Mouse (Mus musculus) 3134 (cell line): ENCODE measurements around the gene A630073D07Rik.
"Not testable (repeated sequence)": the region's sequence is repeated elsewhere in the genome, so short reads cannot be mapped to it uniquely, and the experiment has no call there.

Experiments used
- DNase-seq: peaks from one replicate; pipeline ENCODE4 v3.0.0-alpha.2; 2011; ENCODE audit warnings: low spot score; ENCODE audit not compliant: insufficient read length; ENCODE audit errors: extremely low read depth

A630073D07Rik gene

DNA sequence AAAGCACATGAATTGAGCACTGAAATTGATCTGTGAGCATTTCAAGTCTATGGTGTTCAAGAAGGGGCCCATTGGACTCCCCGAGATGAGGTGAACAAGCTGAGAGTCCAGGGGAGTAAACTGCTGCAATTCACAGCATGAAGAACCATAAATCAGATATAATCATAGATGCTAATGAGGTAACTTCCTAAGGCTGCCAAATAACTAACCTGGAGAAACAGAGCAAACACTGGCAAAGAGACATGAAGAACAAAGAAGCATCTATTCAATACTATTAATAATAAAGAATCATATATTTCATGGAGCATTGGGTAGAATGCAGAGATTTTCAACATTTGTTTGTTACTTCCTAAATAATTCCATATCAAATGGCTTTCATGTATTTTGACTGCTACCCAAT is at the start of gene A630073D07Rik:
Gene A630073D07Rik (minus strand): TSS at position 101 of the 400 bp plus-strand sequence.
- no peak for DNase-seq

- DNase-seq: no peak
These were observed 49.6 kb upstream of the A630073D07Rik start, which contains the start of gene Tas2r121 for GRCm38 (mm10) chr6:132700907-132701306. TSS of gene Tas2r121 (minus strand) at chr6:132701007.

DNA sequence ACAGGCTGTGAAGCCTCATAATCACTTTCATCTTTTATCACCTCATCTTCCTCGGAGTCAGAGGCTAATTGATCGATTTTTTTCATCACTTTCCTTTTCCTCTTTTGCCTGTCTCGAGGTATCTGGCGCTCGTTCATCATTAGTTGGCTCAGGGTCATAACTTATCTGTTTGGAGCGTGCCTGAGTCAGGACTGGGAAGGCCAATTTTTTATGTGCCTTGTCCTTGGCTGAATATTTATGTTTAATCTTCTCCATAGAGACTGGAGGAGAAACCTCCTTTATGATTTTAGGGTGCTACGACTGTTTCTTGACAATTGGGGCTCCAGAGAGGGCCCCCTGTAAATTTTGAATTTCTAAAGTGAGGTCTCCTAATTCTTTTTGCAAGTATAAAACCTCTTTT is 40.3 kb upstream of the A630073D07Rik start:
- DNase-seq: not testable (repeated sequence)

- no peak for DNase-seq
These were observed 5.3 kb upstream of the A630073D07Rik start, which contains the start of gene Tas2r120 for GRCm38 (mm10) chr6:132656653-132657052. TSS of gene Tas2r120 (plus strand) at chr6:132656953.

- no peak for DNase-seq
These were observed 1.9 kb downstream of the A630073D07Rik start for GRCm38 (mm10) chr6:132649399-132649798.

GRCm38 (mm10) chr6:132595613-132596012 is 55.7 kb downstream of the A630073D07Rik start, which contains the start of gene Prp2:
TSS of gene Prp2 (plus strand) at chr6:132595913.
- DNase-seq: not testable (repeated sequence)
